Mouse (Mus musculus) E14TG2a.4 (cell line): ENCODE measurements around the gene Caskin2.

Experiments used
- CTCF ChIP-seq: conservative IDR thresholded peaks from 2 replicates; pipeline ENCODE4 v1.5.1; 2014; ENCODE audit warnings: low read length
- NANOG ChIP-seq: IDR thresholded peaks from 2 replicates; pipeline ENCODE4 v1.6.1; 2014; ENCODE audit warnings: borderline replicate concordance, low read length, mixed read lengths
- POU5F1 ChIP-seq: IDR thresholded peaks from 2 replicates; pipeline ENCODE4 v1.6.1; 2014; ENCODE audit warnings: low read length, borderline replicate concordance

DNA sequence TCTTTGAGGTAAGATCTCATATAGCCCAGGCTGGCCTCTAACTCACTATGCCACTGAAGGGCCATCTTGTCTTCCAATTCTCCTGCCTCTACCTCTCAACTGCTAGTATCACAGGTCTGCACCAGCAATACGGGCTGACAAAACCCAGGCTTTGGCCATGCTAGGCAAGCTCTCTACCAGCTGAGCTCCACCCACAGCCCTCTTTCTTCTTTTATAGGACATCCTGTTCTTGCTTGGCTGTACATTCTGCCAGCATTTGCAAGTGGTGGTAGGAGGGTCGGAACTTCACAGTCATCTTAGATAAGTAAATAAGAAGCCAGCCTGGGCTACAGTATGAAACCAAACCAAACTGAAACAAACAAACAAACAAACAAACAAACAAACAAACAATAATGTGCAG is 61.7 kb downstream of the Caskin2 start:
- TF ChIP-seq CTCF = no peak
- TF ChIP-seq NANOG = no peak
- no peak for TF ChIP-seq POU5F1
